Mouse (Mus musculus): ENCODE measurements around the gene Nucb1.
A peak's percentile ranks its signal among the peaks of the same experiment; 100 is the strongest.

Nucb1 gene

GRCm38 (mm10) chr7:45509912-45510787, at the start of gene Nucb1:
Gene Nucb1, minus strand, starts transcription at chr7:45510406.
- peak; percentile 93 for TF ChIP-seq GATA4 (IDR thresholded peaks at IDR 0.05; ENCODE audit: insufficient replicate concordance, low read length)

DNA sequence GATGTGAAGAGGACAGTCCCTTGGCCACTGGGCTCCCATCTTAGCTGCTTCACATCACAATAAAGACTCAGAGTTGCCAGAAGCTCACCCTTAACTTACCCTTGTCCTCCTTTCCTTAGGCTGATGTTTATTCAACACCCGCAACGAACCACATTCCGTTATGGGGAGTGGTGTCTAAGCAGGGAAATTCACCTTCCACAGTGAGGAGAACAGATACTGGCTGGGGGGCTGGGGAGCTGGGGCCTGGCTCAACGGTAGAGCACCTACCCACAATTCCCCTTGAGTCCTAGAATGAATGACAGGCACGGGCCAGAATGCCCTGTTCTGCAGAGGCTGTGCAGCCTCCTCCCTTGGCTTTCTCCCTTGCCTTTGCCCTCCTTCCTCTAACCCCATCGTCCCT, 48.7 kb upstream of the Nucb1 start:
- TF ChIP-seq GATA4 (IDR thresholded peaks at IDR 0.05; ENCODE audit: insufficient replicate concordance, low read length): no peak

DNA sequence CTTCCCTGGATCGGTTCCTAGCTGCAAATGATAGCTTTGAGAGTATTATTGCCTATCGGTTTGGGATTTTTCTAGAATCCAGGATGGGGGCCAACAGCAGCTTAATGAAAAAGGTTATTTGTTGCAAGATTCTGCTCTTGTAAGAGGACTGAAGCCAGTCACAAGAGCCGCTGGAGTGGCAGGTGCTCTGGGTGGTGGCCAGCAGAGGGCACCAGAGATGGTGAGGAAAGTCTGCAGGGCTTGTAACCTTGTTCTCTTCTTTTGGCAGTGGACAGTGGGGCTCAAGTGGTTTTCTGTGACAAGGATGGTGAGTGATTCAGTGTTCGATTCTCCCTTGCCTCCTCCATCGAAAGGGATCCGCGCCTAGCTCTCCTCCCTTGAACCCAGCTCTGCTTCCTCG, 45.6 kb upstream of the Nucb1 start:
- TF ChIP-seq GATA4 (IDR thresholded peaks at IDR 0.05; ENCODE audit: insufficient replicate concordance, low read length): no peak

DNA sequence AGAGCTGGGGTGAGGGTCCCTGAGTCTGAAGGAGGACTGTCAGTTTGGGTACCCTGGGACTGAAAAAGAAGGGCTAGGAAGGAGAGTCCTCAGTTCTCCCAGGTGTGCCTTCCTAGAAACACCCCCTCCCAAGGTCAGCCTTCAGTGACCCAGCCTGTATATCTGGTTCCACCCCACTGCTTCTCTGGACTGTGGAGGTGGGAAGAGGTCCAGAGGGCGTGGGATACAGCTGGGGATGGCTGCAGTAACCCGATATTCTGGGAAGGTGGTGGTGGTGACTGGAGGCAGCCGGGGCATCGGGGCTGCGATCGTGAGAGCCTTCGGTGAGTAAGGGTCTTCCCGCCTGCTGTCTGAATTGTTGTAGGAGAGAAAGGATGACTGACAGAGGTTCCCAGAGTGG, 44.5 kb upstream of the Nucb1 start, which contains the start of gene Hsd17b14:
Gene Hsd17b14, plus strand, starts transcription at position 150 of the 400 bp plus-strand sequence.
- TF ChIP-seq GATA4 (IDR thresholded peaks at IDR 0.05; ENCODE audit: insufficient replicate concordance, low read length): no peak

DNA sequence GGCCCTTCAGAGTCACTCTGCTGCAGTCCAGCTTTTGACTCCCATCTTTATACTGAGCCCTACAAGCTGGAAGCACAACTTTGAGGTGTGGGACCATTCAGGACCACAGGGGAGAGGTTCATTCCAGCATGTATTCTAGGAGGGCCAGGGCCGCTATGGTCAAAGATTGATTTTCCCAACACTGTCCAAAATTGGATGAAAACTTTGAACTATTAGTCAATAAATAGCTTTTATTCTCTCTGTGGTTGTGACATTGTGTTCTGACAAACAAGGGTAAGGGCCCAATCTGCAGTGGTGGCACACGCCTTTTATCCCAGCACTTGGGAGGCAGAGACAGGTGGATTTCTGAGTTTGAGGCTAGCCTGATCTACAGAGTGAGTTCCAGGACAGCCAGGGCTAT, 43.8 kb upstream of the Nucb1 start:
- no peak for TF ChIP-seq GATA4 (IDR thresholded peaks at IDR 0.05; ENCODE audit: insufficient replicate concordance, low read length)

DNA sequence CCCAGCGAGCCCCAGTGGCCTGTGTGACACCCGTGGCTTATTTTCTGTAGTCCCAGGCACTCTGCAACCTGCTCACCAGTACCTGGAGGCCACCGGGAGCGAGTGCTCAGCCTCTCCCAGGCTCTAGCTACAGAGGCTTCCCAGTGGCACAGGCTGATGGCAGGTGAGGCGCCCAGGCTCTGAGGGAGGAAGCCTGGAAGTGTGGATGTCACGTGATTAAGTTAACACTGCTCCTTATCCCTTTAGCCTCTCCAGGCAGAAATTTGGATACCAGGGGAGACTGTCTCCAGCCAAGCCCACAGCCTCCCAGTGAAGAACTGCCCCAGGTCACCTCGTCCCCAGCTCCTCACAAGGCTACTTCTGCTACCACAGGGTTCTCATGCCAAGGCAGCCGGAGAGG, 43.3 kb upstream of the Nucb1 start:
- TF ChIP-seq GATA4 (IDR thresholded peaks at IDR 0.05; ENCODE audit: insufficient replicate concordance, low read length): no peak

DNA sequence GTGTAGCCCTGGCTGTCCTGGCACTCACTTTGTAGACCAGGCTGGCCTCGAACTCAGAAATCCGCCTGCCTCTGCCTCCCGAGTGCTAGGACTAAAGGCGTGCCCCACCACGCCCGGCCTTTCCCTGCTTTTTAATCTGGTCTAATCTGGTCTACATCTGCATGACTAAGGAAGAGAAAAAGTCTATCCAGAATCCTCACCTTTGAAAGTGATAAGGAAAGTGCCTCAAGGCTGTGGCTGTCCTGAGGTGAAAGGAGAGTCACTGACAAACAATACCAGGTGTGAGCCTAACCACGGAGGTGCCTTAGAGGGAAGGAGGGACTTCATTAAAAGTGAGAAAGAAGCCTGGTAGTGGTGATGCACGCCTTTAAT, 41.3 kb upstream of the Nucb1 start:
- TF ChIP-seq GATA4 (IDR thresholded peaks at IDR 0.05; ENCODE audit: insufficient replicate concordance, low read length): no peak

GRCm38 (mm10) chr7:45550821-45551511, 40.8 kb upstream of the Nucb1 start:
- TF ChIP-seq GATA4 (IDR thresholded peaks at IDR 0.05; ENCODE audit: insufficient replicate concordance, low read length): no peak

GRCm38 (mm10) chr7:45549641-45550436, 39.6 kb upstream of the Nucb1 start:
- TF ChIP-seq GATA4 (IDR thresholded peaks at IDR 0.05; ENCODE audit: insufficient replicate concordance, low read length): no peak

DNA sequence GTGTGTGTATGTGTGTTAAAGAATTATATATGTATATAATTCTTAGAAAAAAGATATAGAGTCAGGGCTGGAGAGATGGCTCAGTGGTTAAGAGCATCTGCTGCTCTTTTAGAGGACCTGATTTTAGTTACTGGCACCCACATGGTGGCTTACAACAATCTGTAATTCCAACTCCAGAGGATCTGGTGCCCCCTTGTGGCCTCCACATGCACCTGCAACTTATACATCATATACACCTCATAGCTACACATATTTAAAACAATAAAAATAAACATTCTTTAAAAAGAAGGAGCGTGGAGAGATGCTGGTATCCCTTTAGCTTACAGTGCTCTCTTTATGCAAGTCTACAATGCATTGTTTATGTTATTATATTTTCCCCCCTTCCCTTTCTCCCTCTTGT, 34.3 kb upstream of the Nucb1 start:
- TF ChIP-seq GATA4 (IDR thresholded peaks at IDR 0.05; ENCODE audit: insufficient replicate concordance, low read length): no peak

DNA sequence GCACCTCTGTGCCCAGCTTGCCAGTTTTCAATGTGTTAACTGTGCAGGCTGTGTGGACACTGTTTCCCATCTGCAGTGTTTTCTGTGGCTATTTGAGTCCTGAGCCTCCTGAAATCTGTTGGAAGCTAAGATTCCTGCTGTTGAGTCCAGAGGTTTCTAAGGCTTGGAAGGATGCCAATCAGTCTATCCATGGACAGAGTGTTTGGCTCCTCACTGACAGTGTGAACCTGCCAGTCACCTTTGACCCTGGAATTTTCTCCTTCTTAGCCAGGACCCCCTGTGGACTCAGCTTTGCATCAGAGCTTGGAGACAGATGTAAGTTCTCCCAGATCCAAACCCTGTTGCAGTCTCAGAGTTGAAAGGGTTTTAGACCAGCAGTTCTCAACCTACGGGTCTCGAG, 30.0 kb upstream of the Nucb1 start:
- TF ChIP-seq GATA4 (IDR thresholded peaks at IDR 0.05; ENCODE audit: insufficient replicate concordance, low read length): no peak

DNA sequence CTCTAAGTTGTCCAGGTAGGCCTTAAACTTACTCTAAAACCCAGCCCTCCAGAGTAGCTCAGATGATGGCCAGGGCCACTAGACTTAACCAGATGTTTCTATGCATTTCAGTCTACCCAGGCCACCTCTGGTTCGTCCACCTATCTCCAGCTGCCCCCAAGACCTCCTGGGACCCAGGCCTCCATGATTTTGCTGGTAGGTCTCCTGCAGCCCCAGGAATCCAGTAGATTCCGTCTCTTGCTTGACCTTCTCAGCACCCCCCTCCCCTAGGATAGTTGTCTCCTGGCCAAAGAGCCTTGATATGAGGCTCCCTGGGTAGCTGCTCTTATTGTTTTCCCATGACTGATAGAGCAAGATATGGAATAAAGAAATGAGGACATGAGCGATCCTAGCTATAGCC, 28.9 kb upstream of the Nucb1 start:
- no peak for TF ChIP-seq GATA4 (IDR thresholded peaks at IDR 0.05; ENCODE audit: insufficient replicate concordance, low read length)

DNA sequence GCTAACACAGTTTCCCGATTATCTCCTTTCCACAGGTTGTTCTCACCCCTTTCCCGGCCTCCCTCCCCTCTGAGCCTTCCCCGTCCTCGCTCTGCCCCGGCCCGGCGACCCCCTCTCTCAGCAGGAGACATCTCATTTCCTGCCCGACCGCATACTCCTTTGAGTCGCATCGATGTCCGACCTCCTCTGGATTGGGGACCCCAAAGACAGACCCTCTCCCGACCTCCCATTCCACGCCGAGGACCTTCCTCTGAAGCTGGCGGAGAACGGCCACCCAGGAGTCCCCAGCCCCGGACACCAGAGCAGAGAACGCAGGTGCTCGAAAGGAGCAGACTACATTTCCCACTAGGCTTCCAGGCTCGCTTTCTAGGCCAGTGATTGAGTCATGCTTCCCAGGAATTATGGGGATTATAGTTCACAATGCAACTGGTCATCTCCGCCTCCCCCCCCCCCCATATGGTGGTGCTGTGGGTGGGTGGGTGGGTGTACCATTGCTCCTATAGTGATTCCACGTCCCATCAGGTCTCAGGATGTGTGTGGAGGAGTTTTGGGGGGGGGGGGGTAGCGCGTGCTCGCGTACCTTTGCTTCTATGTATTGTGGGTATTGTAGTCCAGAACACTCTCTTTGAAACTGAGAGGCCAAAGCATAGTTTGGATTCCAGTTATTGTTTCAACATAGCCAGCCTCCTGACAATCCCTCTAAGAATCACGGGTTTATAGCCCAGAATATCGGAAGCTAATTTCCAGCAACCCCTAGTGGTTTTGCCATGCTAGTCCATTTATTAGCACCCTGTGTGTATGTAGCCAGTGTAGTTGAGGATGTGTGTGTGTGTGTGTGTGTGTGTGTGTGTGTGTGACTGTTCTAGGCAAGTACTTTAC, 28.2 kb upstream of the Nucb1 start:
- TF ChIP-seq GATA4 (IDR thresholded peaks at IDR 0.05; ENCODE audit: insufficient replicate concordance, low read length): no peak

- TF ChIP-seq GATA4 (IDR thresholded peaks at IDR 0.05; ENCODE audit: insufficient replicate concordance, low read length): no peak
Observed at GRCm38 (mm10) chr7:45537602-45538001, 27.4 kb upstream of the Nucb1 start.

- no peak for TF ChIP-seq GATA4 (IDR thresholded peaks at IDR 0.05; ENCODE audit: insufficient replicate concordance, low read length)
Observed at GRCm38 (mm10) chr7:45535676-45536075, 25.5 kb upstream of the Nucb1 start.

Measured in liver, adult (tissue).